Comparison of ENCODE assay signal across 16 mouse cellular contexts in the genomic region with DNA sequence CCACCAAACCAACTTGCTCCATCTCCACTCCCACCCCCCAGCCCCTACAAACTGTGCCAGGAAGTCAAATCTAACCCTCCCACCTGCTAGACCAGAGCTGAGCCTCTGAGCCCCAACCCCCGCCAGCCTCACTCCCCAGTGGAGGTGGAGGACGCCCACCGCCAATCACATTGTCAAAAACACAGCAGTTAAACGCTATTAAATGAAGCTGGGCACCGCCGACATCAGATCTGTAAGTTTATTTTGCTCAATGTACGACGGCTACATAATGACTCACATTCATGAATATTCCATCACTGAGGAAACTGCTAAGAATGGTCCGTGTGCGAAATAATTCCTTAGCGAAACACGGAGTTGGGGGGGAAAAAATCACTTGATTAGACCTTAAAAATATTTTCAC. TPM values are rescaled to one million over a fixed set of nuclear protein-coding genes. Genes with fewer than 3 reads are reported as not detected.
DNase-seq lines count a peak whose midpoint lies in the region; ATAC-seq lines count a peak whose summit lies in the region.
"Had no signal": no experiment of that assay in that cellular context is flagged by ENCODE, and none has a peak within 500 bp of the region (broad histone marks: within the 10 kb centered on the region; RNA-seq: fewer than 3 reads in every experiment).

No protein-coding gene starts in this region.

- 0 out of 2 replicates have a peak overlapping the region, but pooled peaks have one; percentile 13 for H3K27ac ChIP-seq in forebrain, embryonic 12.5 days
- H3K27ac ChIP-seq in forebrain, embryonic 15.5 days (replicated peaks): no peak overlapping the region
- peak overlapping the region; percentile 72 for H3K27ac ChIP-seq in macrophage
- H3K27ac ChIP-seq: midbrain, embryonic 15.5 days had no signal

- H3K27me3 ChIP-seq in forebrain, embryonic 12.5 days: no peaks in the 10 kb centered on the region
- H3K27me3 ChIP-seq in forebrain, embryonic 15.5 days: no peaks in the 10 kb centered on the region
- H3K27me3 ChIP-seq: limb, embryonic 15.5 days; midbrain, embryonic 15.5 days had no signal

- peaks cover 27% of the 10 kb centered on the region for H3K4me1 ChIP-seq in forebrain, embryonic 12.5 days
- H3K4me1 ChIP-seq in forebrain, embryonic 15.5 days: peaks cover 27% of the 10 kb centered on the region

- peaks cover 58% of the 10 kb centered on the region for H3K36me3 ChIP-seq in forebrain, embryonic 12.5 days (replicated peaks)
- H3K36me3 ChIP-seq in forebrain, embryonic 15.5 days: peaks cover 42% of the 10 kb centered on the region
- peaks cover 22% of the 10 kb centered on the region; the same call in 1 of the 2 replicates for H3K36me3 ChIP-seq in macrophage (ENCODE audit: inconsistent target)

- peak; percentile 37 to 82 for DNase-seq in left cerebral cortex, postnatal 25 days (ENCODE audit: low spot score in 2 of 2)
- no peak for DNase-seq in left cerebral cortex, adult 11 months (ENCODE audit: low spot score)
- DNase-seq in right cerebral cortex, adult 2 months (ENCODE audit: low spot score in 2 of 2): peak; percentile 68 to 71
- no peak for DNase-seq in right cerebral cortex, postnatal 4 days
- no peak for DNase-seq in adrenal gland, adult (ENCODE audit: inconsistent age in 2 of 2, low spot score in 1 of 2)
- DNase-seq: cerebellum, adult 18-20 months; heart, adult 18-20 months; heart, postnatal 14 days had no signal

- H3K9me3 ChIP-seq in forebrain, embryonic 12.5 days: no peaks in the 10 kb centered on the region
- no peaks in the 10 kb centered on the region for H3K9me3 ChIP-seq in forebrain, embryonic 15.5 days
- H3K9me3 ChIP-seq: limb, embryonic 15.5 days; midbrain, embryonic 15.5 days had no signal

- ATAC-seq in forebrain, embryonic 12.5 days (ENCODE audit: low FRiP score): no peak
- ATAC-seq in forebrain, embryonic 15.5 days (replicated peaks): no peak
- ATAC-seq: activated CD4-positive, CD25-positive, alpha-beta regulatory T cell, adult 4 months; midbrain, embryonic 15.5 days had no signal

- no peak overlapping the region for H3K4me3 ChIP-seq in forebrain, embryonic 12.5 days (replicated peaks)
- H3K4me3 ChIP-seq in forebrain, embryonic 15.5 days: no peak overlapping the region
- no peak overlapping the region for H3K4me3 ChIP-seq in macrophage (ENCODE audit: inconsistent target)
- H3K4me3 ChIP-seq: left cerebral cortex, adult 2 months; limb, embryonic 15.5 days; midbrain, embryonic 15.5 days had no signal

- no peak overlapping the region for H3K9ac ChIP-seq in forebrain, embryonic 12.5 days
- no peak overlapping the region for H3K9ac ChIP-seq in forebrain, embryonic 15.5 days (replicated peaks)
- H3K9ac ChIP-seq: limb, embryonic 15.5 days; midbrain, embryonic 15.5 days had no signal

- 69% methylated on average over 12 of the region's 12 CpGs for WGBS in forebrain, embryonic 12.5 days
- 42% methylated on average over 12 of the region's 12 CpGs for WGBS in forebrain, embryonic 15.5 days
- 89% methylated on average over 12 of the region's 12 CpGs for WGBS in macrophage (ENCODE audit: missing documents)

- no peak overlapping the region for H3K4me2 ChIP-seq in forebrain, embryonic 12.5 days
- H3K4me2 ChIP-seq in forebrain, embryonic 15.5 days (replicated peaks): no peak overlapping the region
- H3K4me2 ChIP-seq: limb, embryonic 15.5 days; midbrain, embryonic 15.5 days had no signal

- H3K79me2 ChIP-seq in macrophage (ENCODE audit: inconsistent target): peaks cover 85% of the 10 kb centered on the region

- intact Hi-C loops in left cerebral cortex, postnatal 25 days (cut with DNase I): loop anchor here (2.0 kb wide), 1 partner anchor 17 kb away; no protein-coding TSS in a partner anchor

RNA-seq across cellular contexts. Expression of a gene that starts 20.5 kb away (rescaled TPM):
- 7.8 and 10.7 TPM in 2 replicates for polyA plus RNA-seq in forebrain, embryonic 12.5 days (2016; fragmentation: Nextera tagmentation; extraction: Ambion mirVana)
- 6.2 and 6.5 TPM in 2 replicates for polyA plus RNA-seq in forebrain, embryonic 15.5 days (2015; fragmentation: Nextera tagmentation; extraction: Ambion mirVana)
- 10 to 100 TPM; 16.9 to 19.7 TPM for total RNA-seq in left cerebral cortex, postnatal 25 days (2021)
- 1 to 10 TPM in 1 of 26 experiments, not detected in 25; 7.5 TPM for total RNA-seq in macrophage (2018; cell fraction: chromatin; rRNA removed)
- total RNA-seq in macrophage (2018; cell fraction: cytosol; rRNA removed): 1 to 10 TPM in 1 of 26 experiments, under 1 TPM in 15, not detected in 10; 0.14 to 1.1 (median 0.39) TPM
- under 1 TPM in 1 of 26 experiments, not detected in 25; 0.70 TPM for total RNA-seq in macrophage (2018; cell fraction: nucleus; rRNA removed)
- 0.23 to 0.43 TPM in 2 of 3 replicates, not detected in the other for polyA plus RNA-seq in macrophage (2018)
- total RNA-seq: megakaryocyte progenitor cell, adult 5-6 weeks had no signal
- polyA plus RNA-seq: activated CD4-positive, CD25-positive, alpha-beta regulatory T cell, adult 4 months had no signal

RNA-seq across cellular contexts. Expression of a gene that starts 26.2 kb away (rescaled TPM):
- 410 and 460 TPM in 2 replicates for polyA plus RNA-seq in forebrain, embryonic 12.5 days (2016; fragmentation: Nextera tagmentation; extraction: Ambion mirVana)
- 664 and 720 TPM in 2 replicates for polyA plus RNA-seq in forebrain, embryonic 15.5 days (2015; fragmentation: Nextera tagmentation; extraction: Ambion mirVana)
- 1,000 to 10,000 TPM; 1,217 to 1,308 TPM for total RNA-seq in left cerebral cortex, postnatal 25 days (2021)
- 100 to 1,000 TPM in 20 of 26 experiments, 10 to 100 TPM in 6; 53.4 to 231 (median 136) TPM for total RNA-seq in macrophage (2018; cell fraction: chromatin; rRNA removed)
- total RNA-seq in macrophage (2018; cell fraction: cytosol; rRNA removed): 100 to 1,000 TPM; 212 to 334 (median 277) TPM
- 100 to 1,000 TPM in 24 of 26 experiments, 10 to 100 TPM in 2; 92.5 to 392 (median 213) TPM for total RNA-seq in macrophage (2018; cell fraction: nucleus; rRNA removed)
- 161 to 315 TPM (median 200 TPM) in 3 replicates for polyA plus RNA-seq in macrophage (2018)

Comparison
In these comparisons a context has a peak if more than half of its experiments do, and no peak if none do; other contexts are left out.
1. DNase-seq: peak in left cerebral cortex, postnatal 25 days (2 of 2) and right cerebral cortex, adult 2 months (2 of 2); none in left cerebral cortex, adult 11 months (single experiment), right cerebral cortex, postnatal 4 days (single experiment) and adrenal gland, adult (0 of 2).